In the genomic region with DNA sequence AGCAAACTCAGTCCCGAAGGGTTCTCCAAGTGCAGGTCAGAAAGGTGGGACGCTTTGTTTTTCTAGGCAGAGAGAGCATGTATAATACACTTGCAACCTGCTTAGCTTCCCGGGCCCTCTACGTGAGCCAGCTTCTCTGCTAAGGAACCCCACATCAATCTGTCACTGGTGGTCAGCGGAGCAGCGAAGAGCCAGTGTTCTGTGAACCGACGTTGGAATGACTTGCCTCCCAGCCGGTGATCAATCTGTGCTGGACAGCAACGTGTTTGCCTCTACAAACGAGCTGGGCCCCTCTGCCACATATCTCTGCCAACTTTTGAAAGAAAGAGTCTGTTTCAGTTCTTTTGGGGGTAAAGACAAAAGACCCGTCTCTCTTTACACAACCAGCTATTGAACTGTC, we compare ENCODE assay signal across 17 mouse cellular contexts.
DNase-seq lines count a peak whose midpoint lies in the region; ATAC-seq and TF ChIP-seq lines count a peak whose summit lies in the region.
"Had no signal": no experiment of that assay in that cellular context is flagged by ENCODE, and none has a peak within 500 bp of the region (broad histone marks: within the 10 kb centered on the region; RNA-seq: fewer than 3 reads in every experiment).

No protein-coding gene starts in this region.

- H3K27me3 ChIP-seq in kidney, postnatal 0 days (ENCODE audit: insufficient read depth, low read length) = no peaks in the 10 kb centered on the region
- no peaks in the 10 kb centered on the region for H3K27me3 ChIP-seq in liver, embryonic 11.5 days (replicated peaks; ENCODE audit: control insufficient read depth, insufficient read depth, low read length)
- H3K27me3 ChIP-seq: embryonic facial prominence, embryonic 13.5 days had no signal

- H3K36me3 ChIP-seq in kidney, postnatal 0 days (ENCODE audit: insufficient read depth, low read length) = no peaks in the 10 kb centered on the region
- no peaks in the 10 kb centered on the region for H3K36me3 ChIP-seq in liver, embryonic 11.5 days (ENCODE audit: control insufficient read depth, insufficient read depth, low read length)
- H3K36me3 ChIP-seq: embryonic facial prominence, embryonic 13.5 days; forebrain, embryonic 10.5 days; limb, embryonic 12.5 days had no signal

- H3K9me3 ChIP-seq in kidney, postnatal 0 days (replicated peaks; ENCODE audit: low read length) = no peaks in the 10 kb centered on the region
- H3K9me3 ChIP-seq in liver, embryonic 11.5 days (ENCODE audit: control insufficient read depth, low read length) = no peaks in the 10 kb centered on the region
- H3K9me3 ChIP-seq: embryonic facial prominence, embryonic 13.5 days; forebrain, embryonic 10.5 days; limb, embryonic 12.5 days had no signal

- H3K4me2 ChIP-seq in kidney, postnatal 0 days (ENCODE audit: low read length) = no peak overlapping the region
- H3K4me2 ChIP-seq in liver, embryonic 11.5 days = no peak overlapping the region
- H3K4me2 ChIP-seq: embryonic facial prominence, embryonic 13.5 days; limb, embryonic 12.5 days had no signal

- TF ChIP-seq POLR2A in brain, embryonic 14.5 days (IDR thresholded peaks at IDR 0.05; ENCODE audit: borderline replicate concordance, extremely low read depth, insufficient read depth, insufficient read length, poor library complexity, severe bottlenecking) = no peak

- TF ChIP-seq CTCF in kidney, postnatal 0 days (IDR thresholded peaks at IDR 0.05; ENCODE audit: low read depth) = no peak
- TF ChIP-seq CTCF in brain, embryonic 14.5 days (IDR thresholded peaks at IDR 0.05; ENCODE audit: borderline replicate concordance, extremely low read depth, insufficient read depth, insufficient read length) = no peak

- H3K27ac ChIP-seq in kidney, postnatal 0 days = no peak overlapping the region
- no peak overlapping the region for H3K27ac ChIP-seq in liver, embryonic 11.5 days (ENCODE audit: low read depth, low read length)
- H3K27ac ChIP-seq: embryonic facial prominence, embryonic 13.5 days; forebrain, embryonic 10.5 days; heart, adult 2 months; left cerebral cortex, adult 2 months; limb, embryonic 12.5 days had no signal

- ATAC-seq in kidney, postnatal 0 days (replicated peaks; ENCODE audit: low FRiP score, low read depth) = no peak; the same call in 1 of the 2 replicates
- no peak for ATAC-seq in liver, embryonic 11.5 days (replicated peaks; ENCODE audit: low FRiP score)
- ATAC-seq: inflammation-experienced regulatory T-cells, adult 6 months had no signal

- 24% methylated on average over 12 of the region's 12 CpGs for WGBS in kidney, postnatal 0 days
- WGBS in liver, embryonic 11.5 days = 57% methylated on average over 12 of the region's 12 CpGs

- no peak overlapping the region for H3K9ac ChIP-seq in kidney, postnatal 0 days (ENCODE audit: low read depth, low read length)
- no peak overlapping the region for H3K9ac ChIP-seq in liver, embryonic 11.5 days (ENCODE audit: low read depth, low read length)
- H3K9ac ChIP-seq: embryonic facial prominence, embryonic 13.5 days; limb, embryonic 12.5 days had no signal

- no peaks in the 10 kb centered on the region for H3K4me1 ChIP-seq in kidney, postnatal 0 days (replicated peaks; ENCODE audit: insufficient read depth, low read length)
- no peaks in the 10 kb centered on the region for H3K4me1 ChIP-seq in liver, embryonic 11.5 days (replicated peaks; ENCODE audit: control insufficient read depth, insufficient read depth, low read length)
- H3K4me1 ChIP-seq: embryonic facial prominence, embryonic 13.5 days had no signal

- H3K4me3 ChIP-seq in kidney, postnatal 0 days (replicated peaks; ENCODE audit: low read depth, low read length) = no peak overlapping the region
- H3K4me3 ChIP-seq in liver, embryonic 11.5 days (ENCODE audit: low read depth, low read length) = no peak overlapping the region
- H3K4me3 ChIP-seq: embryonic facial prominence, embryonic 13.5 days; forebrain, embryonic 10.5 days; heart, adult 2 months; left cerebral cortex, adult 2 months; limb, embryonic 12.5 days had no signal

- DNase-seq in kidney, postnatal 0 days (ENCODE audit: low spot score) = peak; percentile 92
- DNase-seq in kidney, adult 11 months = no peak
- DNase-seq in brain, embryonic 14.5 days (ENCODE audit: low read depth) = peak; percentile 65
- peak; percentile 64 for DNase-seq in embryo, embryonic 11 days
- DNase-seq in mesoderm, embryonic 11.5 days (ENCODE audit: low read depth, low spot score) = peak; percentile 83
- no peak for DNase-seq in adrenal gland, adult 18-20 months (ENCODE audit: low spot score in 2 of 2)
- DNase-seq in liver, embryonic 11.5 days (ENCODE audit: low spot score) = no peak
- no peak for DNase-seq in lung, postnatal 36 days
- DNase-seq: adrenal gland, postnatal 10 days; cerebellum, adult 9-10 months; heart, adult 2 months; thymus, postnatal 36 days had no signal

Comparison
In these comparisons a context has a peak if more than half of its experiments do, and no peak if none do; other contexts are left out.
1. DNase-seq: peak in kidney, postnatal 0 days (single experiment), brain, embryonic 14.5 days (single experiment), embryo, embryonic 11 days (single experiment) and mesoderm, embryonic 11.5 days (single experiment); none in kidney, adult 11 months (single experiment), adrenal gland, adult 18-20 months (0 of 2), liver, embryonic 11.5 days (single experiment) and lung, postnatal 36 days (single experiment).